Mouse (Mus musculus) brain, embryonic 14.5 days (tissue): ENCODE results near the gene Omd. TPM values are rescaled to one million over a fixed set of nuclear protein-coding genes. Genes with fewer than 3 reads are reported as not detected.
A peak's percentile ranks its signal among the peaks of the same experiment; 100 is the strongest.

Experiments used
- DNase-seq: peaks from one replicate; pipeline ENCODE4 v3.0.0-alpha.2; 2011; ENCODE audit warnings: low read depth
- CTCF ChIP-seq: fragments of 200-500 bp; IDR thresholded peaks from 2 replicates; pipeline ENCODE4 v1.5.1; 2012; ENCODE audit warnings: inconsistent platforms, mild to moderate bottlenecking, moderate library complexity, borderline replicate concordance; ENCODE audit not compliant: insufficient read depth, insufficient read length; ENCODE audit errors: extremely low read depth
- POLR2A ChIP-seq: fragments of 200-500 bp; IDR thresholded peaks from 2 replicates; pipeline ENCODE4 v1.6.1; 2012; ENCODE audit warnings: mild to moderate bottlenecking, inconsistent platforms, borderline replicate concordance; ENCODE audit not compliant: poor library complexity, insufficient read depth, insufficient read length, severe bottlenecking; ENCODE audit errors: extremely low read depth
- polyA plus RNA-seq: library from polyadenylated mRNA; depleted of rRNA; stranded (reverse); fragments of >200 nt; gene quantifications from 2 replicates; pipeline ENCODE4 v1.2.3, GENCODE M21; 2012

Gene Omd
- polyA plus RNA-seq, 1 experiment: 0.59 TPM

GRCm38 (mm10) chr13:49559185-49559584 lies 23.1 kb upstream of the Omd start:
- TF ChIP-seq POLR2A (no peak), CTCF (peak; percentile 44; the same call in 1 of the 2 replicates)
- peak; percentile 55 for DNase-seq

- TF ChIP-seq POLR2A (no peak), CTCF (no peak)
Observed at GRCm38 (mm10) chr13:49560886-49561285, 21.4 kb upstream of the Omd start.

GRCm38 (mm10) chr13:49564347-49564746 lies 17.9 kb upstream of the Omd start:
- no peak for DNase-seq
- TF ChIP-seq CTCF (no peak), POLR2A (no peak)

More at GRCm38 (mm10) chr13:49560886-49561285, 21.4 kb upstream of the Omd start:
- DNase-seq: no peak

GRCm38 (mm10) chr13:49570371-49570770 lies 11.9 kb upstream of the Omd start:
- no peak for DNase-seq
- no peak for TF ChIP-seq POLR2A
- no peak for TF ChIP-seq CTCF

- DNase-seq: no peak
- TF ChIP-seq CTCF (no peak), POLR2A (no peak)
Observed at GRCm38 (mm10) chr13:49571418-49571817, 10.8 kb upstream of the Omd start.

DNA sequence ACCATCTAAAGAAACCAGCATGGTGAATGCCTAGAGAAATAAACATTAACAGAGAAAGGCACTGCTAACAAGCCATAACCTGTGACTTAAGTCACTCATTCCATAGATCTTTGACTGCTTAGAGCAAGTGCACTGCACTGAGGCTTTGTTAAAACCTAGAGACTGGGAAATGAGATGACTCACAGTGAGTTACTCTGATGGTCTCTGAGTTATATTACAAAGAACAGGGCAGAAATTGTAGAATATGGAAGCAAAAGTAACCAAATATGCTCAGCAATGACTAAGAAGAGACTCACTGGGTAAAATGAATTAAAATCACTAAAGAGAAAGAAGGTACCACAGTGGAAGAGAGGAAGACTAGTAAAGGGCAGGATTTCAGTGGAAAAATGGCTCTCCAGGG lies 1.6 kb downstream of the Omd start:
- no peak for TF ChIP-seq CTCF
- no peak for TF ChIP-seq POLR2A
- DNase-seq: no peak

GRCm38 (mm10) chr13:49584307-49585005 lies 2.2 kb downstream of the Omd start:
- DNase-seq: no peak
- TF ChIP-seq POLR2A (no peak), CTCF (no peak)

DNA sequence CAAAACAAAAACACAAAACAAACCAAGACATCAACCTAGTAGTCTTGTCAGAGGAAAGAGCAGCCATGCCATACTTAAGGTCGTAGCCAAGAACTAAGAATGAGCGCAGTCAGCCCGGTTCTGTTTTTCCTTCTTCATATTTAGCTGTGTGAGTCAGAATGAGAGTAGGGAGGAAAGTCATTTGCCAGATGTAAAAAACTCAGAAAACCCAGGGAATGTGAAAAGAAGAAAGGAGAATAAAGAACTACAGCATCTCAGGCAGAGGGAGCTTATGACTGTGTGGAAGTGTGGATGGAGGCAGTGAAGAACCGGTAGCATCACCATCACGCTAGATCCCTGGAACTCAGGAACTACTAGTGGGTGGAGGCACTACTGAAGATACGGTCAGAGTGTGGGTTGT lies 3.8 kb downstream of the Omd start:
- TF ChIP-seq POLR2A (no peak), CTCF (no peak)
- no peak for DNase-seq

DNA sequence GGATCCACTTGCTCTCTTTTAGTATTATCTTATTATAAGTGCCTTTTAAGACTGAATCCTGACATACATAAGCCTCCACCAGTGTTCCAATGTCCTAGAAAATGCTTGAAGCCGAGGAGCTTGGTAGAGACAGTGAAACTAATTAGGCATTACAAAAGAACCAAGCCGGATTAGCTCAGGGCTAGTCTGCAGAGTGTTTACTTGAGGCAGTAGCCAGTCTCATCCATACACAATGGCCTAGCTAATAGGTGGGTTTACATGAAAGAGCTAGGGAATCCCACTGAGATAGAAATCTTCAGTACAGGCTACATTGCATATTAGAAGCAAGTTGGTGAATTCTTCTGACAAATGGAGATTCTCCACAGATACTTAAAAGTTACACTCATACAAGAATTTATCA lies 20.3 kb downstream of the Omd start:
- DNase-seq: peak; percentile 2

DNA sequence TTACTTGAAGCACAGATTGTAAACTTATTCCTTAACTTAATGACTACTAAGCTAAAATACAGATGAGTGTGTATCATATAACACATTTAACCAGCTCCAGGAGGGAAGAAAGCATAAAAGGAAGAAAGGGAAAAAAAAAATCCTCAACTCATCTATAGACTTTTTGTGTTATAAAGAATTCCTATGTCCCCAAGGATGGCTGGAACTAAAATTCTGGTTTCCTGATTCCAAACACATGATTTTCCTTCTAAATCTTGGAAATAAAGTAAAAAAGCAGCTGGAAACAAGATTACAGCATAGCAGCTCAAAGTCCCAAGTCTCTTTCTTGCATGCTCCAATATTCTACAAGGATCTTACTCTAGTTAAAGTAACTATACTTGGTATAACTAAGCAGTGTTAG lies 21.3 kb downstream of the Omd start:
- TF ChIP-seq POLR2A: no peak
- no peak for TF ChIP-seq CTCF
- no peak for DNase-seq

GRCm38 (mm10) chr13:49607714-49608113 lies 25.5 kb downstream of the Omd start, which contains the start of gene Ogn:
Ogn (plus strand) TSS chr13:49608046.
- peak; percentile 65 for DNase-seq
- TF ChIP-seq CTCF (no peak), POLR2A (no peak)

DNA sequence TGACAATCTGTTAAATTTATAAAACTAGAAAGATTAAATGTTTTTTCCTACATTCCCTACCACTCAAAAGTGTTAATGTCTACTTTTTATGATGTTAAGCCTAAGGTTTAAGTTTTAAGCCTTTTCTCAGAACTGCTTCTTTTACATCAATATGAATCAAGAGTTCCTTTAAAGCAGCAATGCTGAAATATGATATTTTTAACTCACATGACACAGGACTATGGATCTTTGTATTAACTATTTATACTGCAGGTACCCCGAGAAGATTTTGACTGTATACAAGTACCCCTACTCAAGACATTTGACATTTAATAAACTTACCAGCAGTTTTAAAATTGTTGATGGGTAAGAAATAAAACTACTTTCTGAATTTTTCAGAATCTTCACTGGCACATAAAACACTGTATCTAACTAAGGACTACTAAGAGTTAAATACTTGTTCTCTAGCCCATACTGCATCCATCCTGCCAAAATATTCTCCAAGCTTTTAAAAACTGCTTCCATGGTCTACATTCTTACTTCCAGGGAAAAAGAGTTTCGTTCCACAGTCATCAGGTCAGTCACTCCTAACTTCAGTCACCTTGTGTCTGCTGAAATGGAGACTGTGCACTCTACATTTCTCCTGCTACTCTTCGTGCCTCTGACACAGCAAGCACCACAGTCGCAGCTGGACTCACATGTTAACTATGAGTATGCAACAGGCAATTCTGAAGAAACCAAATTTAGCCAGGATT lies 26.5 kb downstream of the Omd start:
- no peak for DNase-seq
- TF ChIP-seq CTCF: no peak
- no peak for TF ChIP-seq POLR2A
